Mouse (Mus musculus): ENCODE measurements around the gene Cd300lg.

Gene Cd300lg

DNA sequence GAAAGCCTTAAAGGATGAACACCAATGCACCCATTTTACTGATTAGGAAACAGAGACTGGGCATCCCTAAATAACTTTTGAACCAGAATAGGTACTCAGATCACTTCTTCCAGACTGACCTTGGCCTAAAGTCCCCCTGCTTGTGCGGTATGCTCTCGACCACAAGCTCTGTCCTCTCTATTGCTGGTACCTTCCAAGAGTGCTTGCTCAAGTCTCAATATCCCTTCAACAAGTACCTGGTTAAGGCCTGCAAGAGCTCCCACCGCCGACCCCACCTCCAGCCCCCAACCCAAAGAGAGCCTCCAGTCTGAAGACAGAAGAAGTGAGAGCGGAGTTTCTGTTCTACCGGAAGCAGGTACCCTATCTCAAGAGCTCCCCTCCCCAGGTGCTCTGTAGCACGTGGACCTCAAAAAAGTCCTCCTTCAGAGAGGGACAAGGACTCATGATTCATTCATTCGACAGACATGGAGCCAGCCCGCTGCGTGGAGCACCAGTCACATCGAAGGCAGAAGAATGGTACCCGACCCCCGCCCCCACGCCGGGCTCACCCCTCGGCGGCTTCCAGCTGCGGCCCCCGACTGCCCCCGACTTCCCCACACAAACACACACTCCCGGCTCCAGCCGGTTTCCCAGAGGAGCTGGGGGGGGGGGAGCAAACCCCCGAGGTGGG, 15.2 kb upstream of the Cd300lg start:
- no peak for DNase-seq

DNA sequence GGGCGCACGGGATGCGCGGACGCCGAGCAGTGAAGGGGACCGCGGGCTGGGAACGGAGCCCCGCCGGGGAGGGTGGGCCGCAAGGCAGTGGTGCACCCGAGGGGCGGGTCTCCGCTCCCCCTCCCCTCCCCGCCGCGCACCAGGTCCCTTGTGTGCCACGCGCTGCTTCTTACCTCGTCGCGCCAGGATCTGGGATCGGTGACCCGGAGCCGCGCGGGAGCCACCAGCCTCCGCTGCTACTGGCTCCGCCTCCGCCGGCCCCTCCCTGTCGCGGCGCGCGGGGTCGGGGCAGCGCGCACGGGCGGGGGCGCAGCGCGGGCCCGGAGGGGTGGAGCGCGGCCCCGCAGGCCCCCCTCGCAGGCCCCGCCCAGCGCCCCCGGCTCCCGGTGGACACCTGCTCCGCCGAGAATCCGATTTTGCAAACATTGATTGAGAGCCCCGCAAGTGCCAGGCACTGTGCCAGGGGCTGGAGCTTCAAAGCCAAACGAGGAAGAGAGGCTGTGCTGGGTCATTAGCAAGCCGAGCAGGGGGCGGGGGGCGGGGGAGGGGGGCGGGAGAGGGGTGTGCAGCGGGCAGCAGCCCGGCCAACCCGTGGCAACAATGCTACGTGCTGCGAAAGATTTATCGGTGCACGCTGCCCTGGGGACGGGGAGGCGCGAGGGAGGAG, 14.5 kb upstream of the Cd300lg start:
- DNase-seq: peak; percentile 55

DNA sequence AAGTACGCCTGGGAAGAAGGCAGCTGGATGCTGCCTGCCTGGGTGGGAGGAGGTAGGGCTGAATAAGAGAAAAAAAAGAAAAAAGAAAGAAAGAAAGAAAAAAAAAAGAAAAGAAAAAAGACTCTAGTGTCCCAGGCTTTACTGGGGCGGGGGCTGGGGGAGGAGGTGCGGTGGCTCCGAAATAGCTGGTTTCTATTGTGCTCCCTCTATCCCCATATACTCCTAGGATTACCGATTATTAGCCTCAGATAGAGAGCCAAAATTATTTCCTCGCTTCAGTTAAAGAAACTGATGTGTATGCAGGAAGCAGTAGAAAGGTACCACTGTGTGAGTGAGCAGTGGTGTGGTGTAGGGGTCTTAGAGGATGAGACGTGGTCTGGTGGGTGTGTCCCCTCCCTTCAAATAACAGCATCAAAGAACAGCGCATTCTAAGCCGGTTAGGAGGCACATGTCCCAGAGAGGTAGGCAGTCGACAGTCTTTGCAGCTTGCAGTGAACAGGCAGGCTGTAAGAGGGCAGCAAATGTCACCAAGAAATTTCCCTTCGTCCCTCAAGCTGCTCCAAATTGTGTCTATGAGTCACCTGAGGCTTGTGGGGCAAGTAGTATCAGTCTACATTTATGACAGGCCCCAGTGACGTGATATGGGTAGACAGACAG, 13.8 kb upstream of the Cd300lg start:
- no peak for DNase-seq

DNA sequence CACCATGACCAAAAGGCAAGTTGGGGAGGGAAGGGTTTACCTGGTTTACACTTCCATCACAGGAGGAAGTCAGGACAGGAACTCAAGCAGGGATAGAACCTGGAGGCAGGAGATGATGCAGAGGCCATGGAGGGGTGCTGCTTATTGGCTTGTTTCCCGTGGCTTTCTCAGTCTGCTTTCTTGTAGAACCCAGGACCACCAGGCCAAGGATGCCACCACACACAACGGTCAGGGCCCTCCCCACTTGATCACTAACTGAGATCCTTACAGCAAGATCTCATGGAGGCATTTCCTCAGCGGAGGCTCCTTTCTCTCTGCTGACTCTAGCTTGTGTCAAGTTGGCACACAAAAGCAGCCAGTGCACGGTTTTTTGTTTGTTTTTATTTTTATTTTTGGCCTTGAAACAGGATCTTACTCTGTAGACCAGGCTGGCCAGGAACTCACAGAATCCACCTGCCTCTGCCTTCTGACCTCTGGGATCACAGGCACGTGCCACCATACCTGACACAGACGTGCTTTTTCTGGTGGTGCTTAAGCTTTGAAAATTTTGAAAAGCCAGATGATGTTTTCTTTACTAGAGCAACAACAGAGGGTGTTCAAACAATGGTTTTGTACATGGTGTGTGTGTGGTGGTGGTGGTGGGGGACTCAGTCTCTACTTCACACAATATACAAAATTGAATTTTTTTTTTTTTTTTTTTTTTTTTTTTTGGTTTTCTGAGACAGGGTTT, 13.1 kb upstream of the Cd300lg start, which contains the start of gene Mpp3:
Gene Mpp3, minus strand, starts transcription at position 375 of the 730 bp plus-strand sequence.
- DNase-seq: no peak

DNA sequence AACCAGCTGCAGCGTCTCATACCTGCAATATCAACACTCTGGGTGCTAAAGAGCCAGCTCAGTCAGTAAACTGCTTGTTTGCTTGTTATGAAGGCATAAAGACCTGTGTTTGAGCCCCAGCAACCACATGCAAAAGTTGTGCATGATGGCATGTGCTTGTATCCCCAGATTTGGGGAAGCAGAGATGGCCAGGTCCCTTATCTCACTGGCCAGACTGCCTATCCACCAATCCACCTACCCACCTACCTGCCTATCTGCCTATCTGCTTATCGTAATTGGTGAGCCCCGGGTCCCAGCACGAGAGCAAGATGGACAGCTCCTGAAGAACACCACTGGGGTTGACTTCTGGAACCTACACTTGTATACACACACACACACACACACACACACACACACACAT, 12.0 kb upstream of the Cd300lg start:
- no peak for DNase-seq

DNA sequence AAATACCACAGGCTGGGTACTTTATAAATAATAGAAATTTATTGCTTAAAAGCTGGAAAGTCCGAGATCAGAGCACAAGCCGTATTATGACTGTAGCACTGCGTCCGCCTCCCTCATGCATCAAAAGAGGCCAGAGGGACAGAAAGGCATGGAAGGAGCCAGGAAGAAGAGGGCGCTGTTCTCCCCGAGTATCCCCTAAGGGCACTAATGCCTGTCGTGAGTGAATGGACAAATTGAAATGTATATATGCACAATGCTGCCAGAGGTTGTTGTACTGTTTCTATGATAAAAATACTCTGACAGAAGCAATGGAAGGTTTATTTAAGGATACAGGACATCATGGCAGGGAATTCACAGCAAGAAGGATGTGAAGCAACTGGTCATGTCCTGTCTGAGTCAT, 11.3 kb upstream of the Cd300lg start:
- no peak for DNase-seq

DNA sequence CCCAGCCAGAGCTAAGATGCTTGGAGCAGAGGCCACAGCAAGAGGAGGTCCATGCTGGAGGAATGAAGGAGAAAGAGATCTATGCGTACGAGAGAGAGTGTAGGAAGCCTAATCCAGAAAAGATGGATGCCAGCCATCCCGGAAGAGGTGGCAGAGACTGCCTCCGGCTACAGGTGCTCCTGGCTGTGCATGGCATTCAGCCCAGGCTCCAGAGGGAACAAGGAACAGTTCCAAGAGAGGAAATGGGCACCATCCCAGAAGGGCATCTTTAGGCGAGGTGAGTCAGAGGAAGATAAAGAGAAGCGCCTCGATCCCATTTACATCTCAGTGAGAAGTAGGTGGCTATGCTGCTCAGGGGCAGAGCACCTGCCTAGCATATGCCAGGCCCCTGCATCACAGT, 10.2 kb upstream of the Cd300lg start:
- DNase-seq: no peak

DNA sequence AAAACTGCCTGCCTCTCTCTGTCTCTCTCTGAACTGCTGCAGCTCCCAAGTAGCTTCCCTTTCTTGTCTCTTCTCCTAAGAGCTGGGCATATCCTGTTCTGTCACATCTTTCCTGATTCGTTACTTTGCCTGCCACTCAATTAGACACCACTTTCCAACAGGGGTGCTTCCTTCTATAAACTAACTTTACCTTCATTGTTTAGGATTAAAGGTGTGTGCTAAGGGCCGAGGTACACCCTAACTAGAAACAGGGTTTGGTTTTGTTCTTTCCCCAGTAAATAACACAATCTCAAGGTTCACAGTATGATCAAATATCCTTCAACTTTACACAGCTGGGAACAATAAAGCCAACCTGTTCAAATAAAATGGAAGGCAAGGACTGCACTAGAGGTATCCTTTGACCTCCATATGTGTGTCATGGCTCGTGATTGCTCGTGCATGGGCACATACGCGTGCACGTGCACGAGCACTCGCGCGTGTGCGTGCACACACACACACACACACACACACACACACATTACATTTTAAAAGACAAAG, 8.2 kb upstream of the Cd300lg start:
- DNase-seq: no peak

DNA sequence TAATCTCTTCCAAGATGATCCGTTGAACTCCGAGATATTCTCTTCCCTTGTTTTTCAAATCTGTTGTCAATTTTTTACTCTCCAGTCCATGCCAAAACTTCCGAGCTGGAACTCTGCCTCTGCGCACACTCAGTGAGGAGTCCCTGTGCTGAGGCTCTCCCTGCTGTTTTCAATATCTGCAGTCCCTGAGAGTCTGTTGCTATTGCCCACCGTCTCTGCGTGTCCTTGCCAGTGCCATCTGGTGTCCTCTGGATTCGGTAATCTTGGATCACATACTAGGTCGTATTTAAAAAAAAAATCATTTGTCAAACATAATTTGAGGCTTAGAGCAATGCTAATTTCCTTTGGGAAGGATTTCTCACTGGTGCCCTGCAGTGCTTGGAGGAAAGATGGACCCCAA, 6.4 kb upstream of the Cd300lg start:
- no peak for DNase-seq

DNA sequence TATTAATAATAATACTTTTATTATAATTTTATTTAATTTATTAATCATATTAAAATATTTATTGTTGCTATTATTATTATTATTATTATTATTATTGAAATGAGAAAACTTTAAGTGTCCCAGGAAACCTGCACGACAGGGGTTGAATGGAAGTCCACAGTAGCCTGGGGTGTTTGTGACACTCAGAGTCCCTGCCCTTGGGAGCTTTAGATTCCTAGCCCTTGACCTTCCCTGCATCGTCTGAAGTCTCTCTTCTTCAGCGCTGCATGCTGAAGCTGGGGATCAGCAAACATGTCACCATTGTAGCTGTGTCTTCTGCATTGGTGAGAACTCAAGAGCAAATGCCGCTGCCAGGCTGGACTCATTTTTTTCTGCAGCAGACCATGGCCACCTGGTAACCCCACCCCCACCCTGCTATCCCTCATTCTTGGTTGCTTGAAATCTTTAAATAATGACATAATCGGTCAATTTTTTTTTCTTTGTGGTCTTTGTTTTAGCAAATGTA, 5.8 kb upstream of the Cd300lg start:
- no peak for DNase-seq

DNA sequence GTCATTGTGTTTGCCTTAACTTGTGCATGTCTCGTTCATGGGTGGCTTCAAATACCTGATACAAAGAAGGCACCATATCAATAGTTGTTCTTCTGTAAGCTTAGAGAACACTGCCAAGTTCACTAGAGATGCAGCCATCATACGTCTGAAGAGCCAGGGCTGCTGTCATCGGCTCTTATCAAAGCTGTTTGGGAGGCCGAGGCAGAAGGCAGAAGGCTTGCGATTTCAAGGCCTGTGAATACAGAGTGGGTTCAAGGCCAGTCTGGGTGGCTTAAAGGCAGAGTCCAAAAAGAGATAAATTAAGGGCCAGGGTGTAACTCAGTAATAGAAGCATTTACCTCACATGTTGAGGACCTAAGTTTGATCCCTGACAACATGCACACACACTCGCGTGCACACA, 5.0 kb upstream of the Cd300lg start:
- DNase-seq: no peak

DNA sequence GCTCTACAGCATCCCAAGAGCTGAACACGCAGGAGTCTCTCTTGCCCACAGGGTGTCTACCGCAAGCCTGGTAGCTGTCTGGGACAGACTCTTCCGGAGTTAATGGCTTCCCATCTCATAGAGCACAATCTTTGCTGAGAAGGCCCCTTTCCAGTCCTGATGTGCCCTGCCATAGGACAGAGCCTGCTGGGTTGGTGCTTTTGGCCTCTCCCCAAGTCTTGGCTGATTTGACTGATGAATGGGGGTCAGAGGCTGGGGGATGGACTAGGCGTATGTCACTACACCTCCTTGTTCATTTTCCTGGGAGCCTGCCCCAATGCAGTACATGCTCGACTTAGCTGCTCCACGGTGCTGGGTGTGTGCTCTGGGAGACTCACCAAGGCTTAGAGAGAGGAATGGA, 3.5 kb upstream of the Cd300lg start:
- DNase-seq: no peak

DNA sequence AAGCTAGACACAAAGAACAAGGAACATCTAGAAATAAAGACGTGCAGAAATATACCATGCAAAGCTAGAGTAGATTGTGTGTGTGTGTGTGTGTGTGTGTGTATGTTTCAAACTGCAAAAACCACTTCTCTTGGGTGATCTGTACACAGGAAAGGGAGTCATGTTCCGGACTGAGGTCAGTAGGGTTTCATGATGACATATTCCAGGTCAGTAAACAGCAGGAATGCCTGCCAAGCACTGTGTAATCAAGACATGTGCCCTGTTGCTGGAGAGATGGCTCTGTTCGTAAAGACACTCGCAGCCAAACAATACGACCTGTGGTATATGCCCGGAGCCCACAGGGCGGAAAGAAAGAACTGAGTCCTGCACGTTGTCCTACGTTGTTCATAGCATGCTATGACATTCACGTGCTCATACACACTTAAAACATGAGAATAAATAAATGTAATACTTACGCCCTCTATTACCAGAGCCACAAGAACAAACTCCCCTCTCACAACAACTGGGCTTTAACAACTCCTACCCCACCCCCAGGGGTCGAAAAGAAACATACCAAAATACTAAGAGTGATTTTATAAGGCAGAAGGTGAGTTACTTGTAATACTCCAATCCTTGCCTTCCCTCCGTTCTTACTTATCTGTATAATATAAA, 1.7 kb upstream of the Cd300lg start:
- DNase-seq: no peak

DNA sequence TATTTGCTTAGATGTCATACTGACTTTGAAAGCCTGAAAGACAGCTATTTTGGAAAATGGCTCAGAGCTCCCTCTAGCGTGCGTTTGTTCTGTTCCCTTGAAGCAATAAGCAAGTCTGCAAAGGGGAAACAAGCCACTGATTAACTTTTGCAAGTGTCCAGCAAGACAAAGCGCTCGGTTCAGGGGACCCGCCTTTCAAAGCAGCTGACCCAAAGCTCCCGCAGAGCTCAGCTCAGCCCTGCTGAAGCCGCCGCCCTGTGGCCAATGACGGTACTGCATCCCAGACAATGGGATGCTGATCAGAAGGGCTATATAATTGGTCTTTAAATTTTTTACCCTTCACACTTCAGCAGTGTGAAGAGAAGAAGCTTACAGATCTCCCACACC, 1.2 kb upstream of the Cd300lg start:
- DNase-seq: peak; percentile 97

DNA sequence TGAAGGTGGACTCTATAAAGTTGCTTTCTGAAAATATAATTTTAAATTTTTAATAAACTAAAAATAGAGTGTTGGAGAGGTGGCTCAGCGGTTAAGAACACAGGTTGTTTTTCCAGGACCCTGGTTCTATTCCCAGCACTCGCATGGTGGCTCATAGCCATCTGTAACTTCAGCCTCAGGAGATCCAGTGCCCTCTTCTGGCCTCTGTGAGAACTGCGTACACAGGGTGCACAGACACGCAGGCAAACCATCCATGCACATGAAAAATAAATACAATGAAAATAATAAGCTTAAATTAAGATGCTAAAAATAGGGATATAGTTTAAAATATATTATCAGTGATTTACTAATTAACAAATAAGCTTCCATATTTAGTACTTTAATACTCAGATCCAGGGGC, 663 bp upstream of the Cd300lg start:
- DNase-seq: no peak

DNA sequence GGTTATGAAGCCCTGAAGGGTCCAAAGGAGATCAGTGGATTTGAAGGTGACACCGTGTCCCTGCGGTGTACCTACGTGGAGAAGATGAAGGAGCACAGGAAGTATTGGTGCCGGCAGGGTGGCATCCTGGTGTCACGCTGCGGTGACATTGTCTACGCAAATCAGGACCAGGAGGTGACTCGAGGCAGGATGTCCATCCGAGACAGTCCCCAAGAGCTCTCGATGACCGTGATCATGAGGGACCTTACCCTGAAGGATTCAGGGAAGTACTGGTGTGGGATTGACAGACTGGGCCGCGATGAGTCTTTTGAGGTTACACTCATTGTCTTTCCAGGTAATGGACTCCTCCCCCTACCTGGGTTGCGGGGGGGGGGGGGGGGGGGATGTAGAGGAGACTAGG, 1.7 kb downstream of the Cd300lg start:
- no peak for DNase-seq

DNA sequence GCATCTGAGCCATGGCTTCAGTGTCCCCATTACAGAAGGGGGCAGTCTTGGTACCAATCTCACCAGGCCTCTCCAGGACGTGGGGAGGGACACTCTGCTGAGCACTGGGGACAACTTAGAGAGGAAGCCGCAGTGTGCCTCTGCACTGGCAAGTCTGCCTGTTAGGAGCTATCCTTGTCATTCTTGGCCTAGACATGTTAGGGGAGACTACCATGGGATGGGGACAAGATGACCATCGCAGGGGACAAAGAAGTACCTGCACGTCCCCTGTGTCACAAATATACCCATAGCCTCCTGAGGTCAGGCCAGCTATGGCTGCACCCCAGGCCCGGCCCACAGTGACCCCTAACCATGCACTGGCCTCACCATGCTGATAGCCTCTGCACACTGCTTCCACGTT, 2.1 kb downstream of the Cd300lg start:
- no peak for DNase-seq

DNA sequence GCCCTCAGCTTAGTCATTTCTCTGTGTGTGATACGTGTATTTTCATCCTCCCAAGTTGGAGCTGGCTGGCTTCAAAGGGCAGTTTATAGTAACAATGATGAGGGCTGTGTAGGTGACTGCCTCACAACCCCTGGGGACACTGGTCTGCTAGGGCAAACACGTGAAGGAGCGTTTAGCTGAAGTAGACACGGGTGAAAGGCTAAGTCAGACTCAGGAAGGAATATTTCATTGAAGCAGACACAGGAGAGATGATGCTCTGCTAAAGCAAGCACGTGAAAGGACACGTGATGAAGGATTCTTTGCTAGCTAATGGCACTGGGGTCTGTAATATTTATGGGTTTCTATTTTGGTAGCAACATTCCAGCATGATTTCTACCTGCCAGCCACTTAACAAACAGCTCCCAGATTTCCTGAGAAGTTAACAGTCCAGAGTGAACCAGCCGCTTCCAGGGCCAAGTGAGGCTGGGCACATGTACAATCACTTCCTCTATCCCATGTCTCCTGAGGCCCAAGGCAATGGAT, 3.4 kb downstream of the Cd300lg start:
- peak; percentile 85 for DNase-seq

DNA sequence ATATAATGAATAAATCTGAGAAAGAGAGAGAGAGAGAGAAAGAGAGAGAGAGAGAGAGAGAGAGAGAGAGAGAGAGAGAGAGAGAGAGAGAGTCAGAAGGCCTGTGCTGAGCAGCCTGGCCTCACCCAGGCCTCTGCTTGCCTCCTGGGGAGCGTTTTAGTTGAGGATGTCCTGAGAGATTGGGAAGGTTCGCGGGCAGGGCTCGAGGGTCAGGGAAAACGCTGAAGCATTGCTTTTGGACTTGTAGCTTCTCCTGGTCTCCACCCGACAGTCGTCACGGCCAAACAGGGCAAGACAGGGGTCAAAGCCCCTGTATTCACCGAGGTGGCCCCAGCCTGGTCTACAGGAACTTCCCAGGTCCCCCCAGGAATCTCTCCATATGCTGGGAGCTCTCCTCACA, 5.3 kb downstream of the Cd300lg start:
- no peak for DNase-seq

DNA sequence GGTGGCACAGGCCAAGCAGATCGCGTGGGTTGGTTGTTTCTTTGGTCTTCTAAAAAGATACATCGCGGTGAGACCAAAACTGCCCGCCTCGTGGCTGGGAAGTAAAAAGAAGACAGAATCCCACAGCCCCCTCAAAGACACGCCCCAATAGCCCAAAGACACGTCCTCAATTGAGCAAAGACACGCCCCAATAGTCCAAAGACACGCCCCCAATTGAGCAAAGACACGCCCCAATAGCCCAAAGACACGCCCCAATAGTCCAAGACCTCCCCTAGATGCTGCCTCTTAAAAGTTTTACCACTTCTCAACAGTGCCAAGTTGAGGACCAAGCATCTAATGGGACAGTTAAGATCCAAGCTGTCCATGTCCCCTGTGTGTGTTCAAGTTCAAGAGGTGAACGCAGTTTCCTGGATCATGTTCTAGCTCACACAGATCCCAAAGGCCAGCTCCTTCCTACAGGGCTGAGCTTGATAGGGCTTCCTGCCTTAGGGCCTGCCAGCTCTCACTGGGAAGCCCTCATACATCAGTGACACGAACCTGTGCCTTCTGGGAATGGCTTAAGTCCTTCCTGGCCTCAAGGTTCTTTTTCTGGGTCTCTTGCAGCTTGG, 8.7 kb downstream of the Cd300lg start:
- DNase-seq: peak; percentile 61

DNA sequence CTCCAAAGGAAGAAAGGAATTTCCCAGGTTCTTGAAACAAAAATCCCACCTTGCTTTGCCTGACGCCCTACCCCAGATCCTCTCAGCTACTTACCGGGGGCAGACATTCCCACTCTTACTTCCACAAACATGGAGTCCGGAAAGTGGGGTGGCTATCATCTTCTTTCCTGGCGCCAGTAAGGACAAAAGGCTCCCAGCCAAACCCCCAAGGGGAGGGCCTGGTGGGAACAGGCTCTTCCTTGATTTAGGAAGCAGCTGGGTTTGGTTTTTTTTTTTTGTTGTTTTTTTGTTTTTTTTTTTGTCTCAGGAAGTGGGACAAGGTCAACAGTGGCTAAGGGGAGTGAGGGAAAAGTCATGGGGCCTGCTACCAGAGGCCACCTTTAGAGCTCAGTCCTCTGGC, 10.2 kb downstream of the Cd300lg start:
- peak; percentile 83 for DNase-seq

DNA sequence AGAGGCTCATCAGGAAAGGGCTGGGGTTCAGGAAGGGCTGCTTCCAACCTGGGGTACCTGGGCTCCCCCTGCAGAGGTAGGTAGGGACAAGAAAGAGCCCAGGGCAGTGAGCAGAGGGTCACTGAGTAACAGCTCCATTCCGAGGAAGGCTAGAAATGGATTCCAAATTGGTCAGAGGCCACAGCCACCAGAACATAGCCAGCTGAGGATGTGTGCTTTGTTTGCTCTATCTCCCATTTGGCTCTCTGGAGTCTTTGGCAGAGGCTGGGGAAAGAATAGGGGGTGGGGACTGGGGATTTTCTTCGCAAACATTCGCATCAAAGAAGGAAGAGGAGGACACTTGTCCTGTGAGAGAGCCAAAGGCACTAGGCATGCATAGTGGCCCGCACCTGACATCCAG, 10.6 kb downstream of the Cd300lg start:
- DNase-seq: peak; percentile 46

All from kidney, adult 9 months (tissue).